Mouse (Mus musculus) liver, embryonic 15.5 days (tissue): ENCODE data around the gene Vamp4. TPM values are rescaled to one million over a fixed set of nuclear protein-coding genes. Genes with fewer than 3 reads are reported as not detected.

Source experiments
- ATAC-seq: fragments of 200-750 bp; cut with Nextera tagmentation; 2 replicates; pipeline ENCODE4 v1.8.0; 2017; ENCODE audit warnings: moderate number of reproducible peaks, mild to moderate bottlenecking, moderate library complexity; ENCODE audit not compliant: insufficient read depth
- H3K27ac ChIP-seq: fragments of 300-500 bp; sonication (generic); replicated peaks from 2 replicates; pipeline ENCODE4 v1.5.1; 2015; ENCODE audit warnings: mild to moderate bottlenecking, inconsistent platforms
- H3K27me3 ChIP-seq: fragments of 300-500 bp; sonication (generic); 2 replicates; pipeline ENCODE4 v1.6.1; 2015; ENCODE audit warnings: mild to moderate bottlenecking, inconsistent platforms
- H3K36me3 ChIP-seq: fragments of 300-500 bp; sonication (generic); replicated peaks from 2 replicates; pipeline ENCODE4 v1.6.1; 2015; ENCODE audit warnings: moderate library complexity, mild to moderate bottlenecking, inconsistent platforms
- H3K4me1 ChIP-seq: fragments of 300-500 bp; sonication (generic); replicated peaks from 2 replicates; pipeline ENCODE4 v1.6.1; 2015; ENCODE audit warnings: inconsistent platforms
- H3K4me2 ChIP-seq: fragments of 300-500 bp; sonication (generic); 2 replicates; pipeline ENCODE4 v1.6.1; 2015; ENCODE audit warnings: moderate library complexity, mild to moderate bottlenecking, inconsistent platforms
- H3K4me3 ChIP-seq: fragments of 300-500 bp; sonication (generic); replicated peaks from 2 replicates; pipeline ENCODE4 v1.5.1; 2015; ENCODE audit warnings: mild to moderate bottlenecking, inconsistent platforms
- H3K9ac ChIP-seq: fragments of 300-500 bp; sonication (generic); 2 replicates; pipeline ENCODE4 v1.6.1; 2015; ENCODE audit warnings: moderate library complexity, mild to moderate bottlenecking, inconsistent platforms
- H3K9me3 ChIP-seq: fragments of 300-500 bp; sonication (generic); replicated peaks from 2 replicates; pipeline ENCODE4 v1.6.1; 2016; ENCODE audit warnings: inconsistent platforms
- WGBS: fragments of 180-500 bp; shearing (Covaris S2); methylation state at CpG from one replicate; pipeline ENCODE4 v1.1.7; 2015; ENCODE audit warnings: mixed read lengths; ENCODE audit not compliant: insufficient replicate concordance; 5-methylcytosine and 5-hydroxymethylcytosine counted together
- polyA plus RNA-seq: library from polyadenylated mRNA; unstranded; fragments of >200 nt; fragmentation: Nextera tagmentation; extraction: Ambion mirVana; gene quantifications from 2 replicates; pipeline ENCODE4 v1.2.1, GENCODE M21; 2015

Gene Vamp4
- polyA plus RNA-seq = 11.4 and 14.6 TPM in 2 replicates

GRCm38 (mm10) chr1:162570260-162570748 is at the start of gene Vamp4:
TSS of gene Vamp4 (plus strand) at chr1:162570515.
- peak within 1 kb of the TSS; percentile 97 for H3K4me2 ChIP-seq
- under 1% methylated on average over 33 of the region's 43 CpGs for WGBS
- H3K4me1 ChIP-seq = peaks cover 18% of the 10 kb centered on the region; the same call in 1 of the 2 replicates
- H3K9me3 ChIP-seq = no peaks in the 10 kb centered on the region
- peaks cover 3% of the 10 kb centered on the region; the same call in 1 of the 2 replicates for H3K27me3 ChIP-seq
- H3K9ac ChIP-seq = peak within 1 kb of the TSS; percentile 90
- peak within 1 kb of the TSS; percentile 89 for H3K4me3 ChIP-seq
- peak within 1 kb of the TSS; percentile 74 for H3K27ac ChIP-seq
- H3K36me3 ChIP-seq = peaks cover 13% of the 10 kb centered on the region
- ATAC-seq = peak; percentile 96

GRCm38 (mm10) chr1:162529651-162530050 is 40.7 kb upstream of the Vamp4 start:
- H3K27ac ChIP-seq = no peak overlapping the region
- ATAC-seq = no peak
- 56% methylated on average over 2 of the region's 2 CpGs for WGBS

GRCm38 (mm10) chr1:162530666-162531065 is 39.6 kb upstream of the Vamp4 start:
- H3K9me3 ChIP-seq = no peaks in the 10 kb centered on the region
- WGBS = 77% methylated on average over 1 of the region's 1 CpGs
- no peak for ATAC-seq

More at GRCm38 (mm10) chr1:162529651-162530050, 40.7 kb upstream of the Vamp4 start:
- H3K9ac ChIP-seq = no peak overlapping the region
- no peaks in the 10 kb centered on the region for H3K27me3 ChIP-seq
- H3K36me3 ChIP-seq = peaks cover 20% of the 10 kb centered on the region
- H3K9me3 ChIP-seq = no peaks in the 10 kb centered on the region
- H3K4me3 ChIP-seq = no peak overlapping the region
- H3K4me2 ChIP-seq = no peak overlapping the region
- no peaks in the 10 kb centered on the region for H3K4me1 ChIP-seq

GRCm38 (mm10) chr1:162531584-162531983 is 38.7 kb upstream of the Vamp4 start:
- 67% methylated on average over 4 of the region's 4 CpGs for WGBS
- Histone ChIP-seq H3K36me3 (peaks cover 40% of the 10 kb centered on the region), H3K9ac (no peak overlapping the region), H3K4me1 (no peaks in the 10 kb centered on the region), H3K4me3 (no peak overlapping the region), H3K27me3 (no peaks in the 10 kb centered on the region), H3K4me2 (no peak overlapping the region), H3K9me3 (no peaks in the 10 kb centered on the region), H3K27ac (no peak overlapping the region)
- no peak for ATAC-seq

More at GRCm38 (mm10) chr1:162530666-162531065, 39.6 kb upstream of the Vamp4 start:
- H3K4me2 ChIP-seq = no peak overlapping the region
- peaks cover 31% of the 10 kb centered on the region for H3K36me3 ChIP-seq
- no peaks in the 10 kb centered on the region for H3K4me1 ChIP-seq
- H3K27ac ChIP-seq = no peak overlapping the region
- H3K27me3 ChIP-seq = no peaks in the 10 kb centered on the region
- no peak overlapping the region for H3K4me3 ChIP-seq
- no peak overlapping the region for H3K9ac ChIP-seq

GRCm38 (mm10) chr1:162532330-162532729 is 38.0 kb upstream of the Vamp4 start:
- WGBS = 53% methylated on average over 4 of the region's 4 CpGs
- Histone ChIP-seq H3K27me3 (no peaks in the 10 kb centered on the region), H3K9ac (no peak overlapping the region), H3K4me1 (no peaks in the 10 kb centered on the region), H3K9me3 (no peaks in the 10 kb centered on the region), H3K4me2 (no peak overlapping the region), H3K4me3 (no peak overlapping the region), H3K36me3 (peaks cover 47% of the 10 kb centered on the region), H3K27ac (no peak overlapping the region)
- no peak for ATAC-seq

GRCm38 (mm10) chr1:162533766-162534560 is 36.4 kb upstream of the Vamp4 start:
- Histone ChIP-seq H3K9ac (no peak overlapping the region), H3K4me3 (no peak overlapping the region), H3K27ac (no peak overlapping the region), H3K36me3 (peaks cover 55% of the 10 kb centered on the region), H3K4me2 (no peak overlapping the region), H3K4me1 (no peaks in the 10 kb centered on the region), H3K27me3 (no peaks in the 10 kb centered on the region), H3K9me3 (no peaks in the 10 kb centered on the region)
- ATAC-seq = no peak
- WGBS = 72% methylated on average over 14 of the region's 14 CpGs

- WGBS = 79% methylated on average over 1 of the region's 1 CpGs
- H3K36me3 ChIP-seq = peaks cover 70% of the 10 kb centered on the region
- no peaks in the 10 kb centered on the region for H3K9me3 ChIP-seq
- no peak overlapping the region for H3K4me3 ChIP-seq
- no peak for ATAC-seq
- peaks cover 18% of the 10 kb centered on the region for H3K4me1 ChIP-seq
- no peak overlapping the region for H3K9ac ChIP-seq
- no peak overlapping the region for H3K27ac ChIP-seq
- no peaks in the 10 kb centered on the region for H3K27me3 ChIP-seq
- H3K4me2 ChIP-seq = no peak overlapping the region
These were observed 27.1 kb upstream of the Vamp4 start for GRCm38 (mm10) chr1:162543231-162543630.

GRCm38 (mm10) chr1:162547607-162548006 is 22.7 kb upstream of the Vamp4 start:
- 1% methylated on average over 10 of the region's 10 CpGs for WGBS
- peak overlapping the region; percentile 66 for H3K27ac ChIP-seq
- H3K9me3 ChIP-seq = no peaks in the 10 kb centered on the region
- peak overlapping the region; percentile 78 for H3K4me3 ChIP-seq
- H3K27me3 ChIP-seq = no peaks in the 10 kb centered on the region
- peaks cover 36% of the 10 kb centered on the region for H3K36me3 ChIP-seq
- H3K4me2 ChIP-seq = peak overlapping the region; percentile 99
- peak overlapping the region; percentile 68 for H3K9ac ChIP-seq
- H3K4me1 ChIP-seq = peaks cover 28% of the 10 kb centered on the region
- no peak for ATAC-seq

GRCm38 (mm10) chr1:162548016-162548916 is 22.0 kb upstream of the Vamp4 start, which contains the start of gene Mettl13:
TSS of gene Mettl13 (minus strand) at chr1:162548551.
- ATAC-seq = peak; percentile 96
- WGBS = under 1% methylated on average over 52 of the region's 52 CpGs
- Histone ChIP-seq H3K36me3 (peaks cover 30% of the 10 kb centered on the region), H3K27ac (peak within 1 kb of the TSS; percentile 66), H3K9ac (peak within 1 kb of the TSS; percentile 68), H3K4me1 (peaks cover 31% of the 10 kb centered on the region), H3K4me3 (peak within 1 kb of the TSS; percentile 78), H3K4me2 (peak within 1 kb of the TSS; percentile 99), H3K9me3 (no peaks in the 10 kb centered on the region), H3K27me3 (no peaks in the 10 kb centered on the region)

GRCm38 (mm10) chr1:162548917-162549613 is 21.2 kb upstream of the Vamp4 start:
- Histone ChIP-seq H3K36me3 (peaks cover 24% of the 10 kb centered on the region), H3K9ac (peak overlapping the region; percentile 68), H3K4me1 (peaks cover 31% of the 10 kb centered on the region), H3K27ac (peak overlapping the region; percentile 58), H3K4me2 (peak overlapping the region; percentile 99), H3K4me3 (peak overlapping the region; percentile 78), H3K9me3 (no peaks in the 10 kb centered on the region), H3K27me3 (no peaks in the 10 kb centered on the region)
- 51% methylated on average over 10 of the region's 10 CpGs for WGBS
- ATAC-seq = no peak
